Mouse (Mus musculus): ENCODE measurements at regions not wholly inside any gene's neighbourhood (a gene's known extent, or its start where the extent isn't known, plus 50 kb on each side); places are given as distances from the start of the nearest gene placed in this dataset.

GRCm38 (mm10) chr13:30600194-30600593 is 55.0 kb upstream of the Uqcrfs1 start:
- H3K4me3 ChIP-seq (ENCODE audit: control insufficient read depth in 1 of 2, insufficient read depth in 1 of 2, low read depth in 1 of 2, low read length in 2 of 2): no peak overlapping the region
- no peak for ATAC-seq (ENCODE audit: insufficient number of reproducible peaks, insufficient read depth, low FRiP score, low read depth)
- H3K27ac ChIP-seq (replicated peaks in 1 of 2; ENCODE audit: control insufficient read depth in 1 of 2, insufficient read depth in 1 of 2, low read depth in 2 of 2, low read length in 2 of 2): no peak overlapping the region
- H3K4me2 ChIP-seq (ENCODE audit: low read length): no peak overlapping the region
- peaks cover 4% of the 10 kb centered on the region; the same call in 1 of the 2 replicates for H3K27me3 ChIP-seq (ENCODE audit: control insufficient read depth, insufficient read depth, low read length)
- H3K4me1 ChIP-seq (ENCODE audit: control insufficient read depth in 2 of 2, insufficient read depth in 2 of 2, low read length in 2 of 2): no peaks in the 10 kb centered on the region
- no peaks in the 10 kb centered on the region for H3K9me3 ChIP-seq (ENCODE audit: control insufficient read depth, low read length)
- 82% methylated on average over 6 of the region's 6 CpGs for WGBS
- no peaks in the 10 kb centered on the region for H3K36me3 ChIP-seq (ENCODE audit: control insufficient read depth, insufficient read depth, low read length)
- no peak overlapping the region for H3K9ac ChIP-seq (ENCODE audit: low read length)

DNA sequence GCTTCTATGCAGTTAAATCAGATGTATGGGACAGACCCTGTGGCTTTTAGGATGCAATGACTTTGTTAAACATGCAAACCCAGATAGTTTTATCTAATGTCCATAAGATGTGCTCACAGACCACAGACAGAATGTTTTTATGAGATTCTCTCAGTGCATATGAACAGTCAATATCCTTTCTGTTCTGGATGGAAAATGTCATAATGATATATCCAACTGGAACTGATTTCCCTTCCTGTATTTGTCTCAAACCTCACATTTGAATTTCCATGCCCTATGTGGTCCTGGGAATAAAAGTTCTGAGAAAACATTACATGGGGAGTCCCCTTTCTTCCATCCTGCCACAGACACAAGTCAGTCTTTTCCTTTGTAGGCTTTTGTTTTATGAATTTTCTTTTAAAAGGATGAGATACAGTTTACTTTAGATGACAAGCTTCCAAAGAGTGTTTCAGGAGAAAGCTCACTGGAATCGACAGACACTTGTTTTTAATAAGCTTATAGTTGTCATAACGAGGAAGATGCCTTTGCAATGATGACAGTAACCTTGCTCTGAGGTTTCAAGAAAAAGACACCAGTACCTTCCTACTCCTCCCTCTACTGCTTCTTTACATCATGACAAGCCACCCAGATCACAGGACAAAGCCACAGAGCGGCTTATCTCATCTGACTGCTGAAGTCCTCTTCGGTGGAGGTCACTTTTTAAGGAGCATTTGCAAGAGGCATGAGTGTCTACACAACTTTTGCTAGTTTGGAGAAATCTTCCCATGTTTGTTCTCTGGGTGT is 55.7 kb upstream of the Uqcrfs1 start:
- Histone ChIP-seq H3K27me3 (ENCODE audit: control insufficient read depth, insufficient read depth, low read length) (peaks cover 4% of the 10 kb centered on the region; the same call in 1 of the 2 replicates), H3K4me1 (ENCODE audit: control insufficient read depth in 2 of 2, insufficient read depth in 2 of 2, low read length in 2 of 2) (no peaks in the 10 kb centered on the region), H3K4me3 (ENCODE audit: control insufficient read depth in 1 of 2, insufficient read depth in 1 of 2, low read depth in 1 of 2, low read length in 2 of 2) (no peak overlapping the region), H3K36me3 (ENCODE audit: control insufficient read depth, insufficient read depth, low read length) (no peaks in the 10 kb centered on the region), H3K4me2 (ENCODE audit: low read length) (no peak overlapping the region), H3K9me3 (ENCODE audit: control insufficient read depth, low read length) (no peaks in the 10 kb centered on the region), H3K27ac (replicated peaks in 1 of 2; ENCODE audit: control insufficient read depth in 1 of 2, insufficient read depth in 1 of 2, low read depth in 2 of 2, low read length in 2 of 2) (no peak overlapping the region), H3K9ac (ENCODE audit: low read length) (no peak overlapping the region)
- WGBS: 70% methylated on average over 4 of the region's 4 CpGs
- no peak for ATAC-seq (ENCODE audit: insufficient number of reproducible peaks, insufficient read depth, low FRiP score, low read depth)

GRCm38 (mm10) chr13:30603936-30604335 is 55.9 kb upstream of the Dusp22 start:
- Histone ChIP-seq H3K4me1 (ENCODE audit: control insufficient read depth in 2 of 2, insufficient read depth in 2 of 2, low read length in 2 of 2) (no peaks in the 10 kb centered on the region), H3K4me3 (ENCODE audit: control insufficient read depth in 1 of 2, insufficient read depth in 1 of 2, low read depth in 1 of 2, low read length in 2 of 2) (no peak overlapping the region), H3K27ac (replicated peaks in 1 of 2; ENCODE audit: control insufficient read depth in 1 of 2, insufficient read depth in 1 of 2, low read depth in 2 of 2, low read length in 2 of 2) (no peak overlapping the region), H3K9me3 (ENCODE audit: control insufficient read depth, low read length) (no peaks in the 10 kb centered on the region), H3K4me2 (ENCODE audit: low read length) (peak overlapping the region; percentile 29), H3K36me3 (ENCODE audit: control insufficient read depth, insufficient read depth, low read length) (no peaks in the 10 kb centered on the region), H3K27me3 (ENCODE audit: control insufficient read depth, insufficient read depth, low read length) (peaks cover 4% of the 10 kb centered on the region; the same call in 1 of the 2 replicates), H3K9ac (ENCODE audit: low read length) (no peak overlapping the region)
- ATAC-seq (ENCODE audit: insufficient number of reproducible peaks, insufficient read depth, low FRiP score, low read depth): no peak
- 16% methylated on average over 9 of the region's 9 CpGs for WGBS

DNA sequence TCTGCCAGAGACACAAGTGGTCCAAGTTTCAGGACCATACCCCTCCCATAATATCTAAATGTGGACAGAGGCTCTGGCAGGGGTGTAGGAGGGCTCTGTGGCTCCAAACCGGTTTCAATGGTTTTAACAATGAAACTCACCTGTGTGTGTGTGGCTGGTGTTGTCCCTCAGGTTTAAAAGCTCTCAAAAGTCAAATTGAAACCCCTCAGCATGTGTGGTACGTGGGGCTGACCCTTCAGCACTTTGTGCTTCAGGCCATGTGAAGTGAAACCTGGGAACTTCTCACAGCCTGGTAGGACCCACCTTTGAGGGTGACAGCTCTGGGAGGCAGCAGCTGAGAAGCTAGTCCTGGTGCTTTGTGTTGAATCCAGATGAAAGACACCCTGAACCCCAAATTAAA is 52.5 kb upstream of the Dusp22 start:
- H3K9ac ChIP-seq (ENCODE audit: low read length): no peak overlapping the region
- H3K4me2 ChIP-seq (ENCODE audit: low read length): no peak overlapping the region
- WGBS: 72% methylated on average over 2 of the region's 2 CpGs
- no peaks in the 10 kb centered on the region for H3K36me3 ChIP-seq (ENCODE audit: control insufficient read depth, insufficient read depth, low read length)
- H3K27ac ChIP-seq (replicated peaks in 1 of 2; ENCODE audit: control insufficient read depth in 1 of 2, insufficient read depth in 1 of 2, low read depth in 2 of 2, low read length in 2 of 2): no peak overlapping the region
- H3K9me3 ChIP-seq (ENCODE audit: control insufficient read depth, low read length): no peaks in the 10 kb centered on the region
- no peaks in the 10 kb centered on the region for H3K4me1 ChIP-seq (ENCODE audit: control insufficient read depth in 2 of 2, insufficient read depth in 2 of 2, low read length in 2 of 2)
- no peak overlapping the region for H3K4me3 ChIP-seq (ENCODE audit: control insufficient read depth in 1 of 2, insufficient read depth in 1 of 2, low read depth in 1 of 2, low read length in 2 of 2)
- ATAC-seq (ENCODE audit: insufficient number of reproducible peaks, insufficient read depth, low FRiP score, low read depth): no peak
- peaks cover under 1% of the 10 kb centered on the region; the same call in 1 of the 2 replicates for H3K27me3 ChIP-seq (ENCODE audit: control insufficient read depth, insufficient read depth, low read length)

DNA sequence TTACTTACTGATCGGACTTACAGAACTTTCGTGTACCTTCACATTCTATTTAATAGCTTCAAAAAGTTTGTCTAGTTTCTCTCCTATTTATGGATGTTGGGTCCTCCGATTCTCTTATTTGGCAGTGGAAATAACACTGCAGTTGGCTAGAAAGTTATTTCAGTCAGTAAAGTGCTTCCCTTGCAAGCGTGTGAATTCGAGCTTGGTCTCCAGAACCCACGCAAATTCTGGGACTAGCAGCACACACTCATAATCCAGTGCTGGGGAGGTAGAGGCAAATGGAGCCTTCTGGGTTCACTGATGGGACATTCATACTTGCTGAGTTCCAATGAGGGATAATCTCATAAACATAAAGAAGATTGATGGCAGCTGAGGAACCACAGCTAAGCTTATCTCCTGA is 51.9 kb upstream of the Dusp22 start:
- Histone ChIP-seq H3K27me3 (ENCODE audit: control insufficient read depth, insufficient read depth, low read length) (no peaks in the 10 kb centered on the region), H3K4me3 (ENCODE audit: control insufficient read depth in 1 of 2, insufficient read depth in 1 of 2, low read depth in 1 of 2, low read length in 2 of 2) (no peak overlapping the region), H3K36me3 (ENCODE audit: control insufficient read depth, insufficient read depth, low read length) (no peaks in the 10 kb centered on the region), H3K9ac (ENCODE audit: low read length) (no peak overlapping the region), H3K4me2 (ENCODE audit: low read length) (no peak overlapping the region), H3K9me3 (ENCODE audit: control insufficient read depth, low read length) (no peaks in the 10 kb centered on the region), H3K27ac (replicated peaks in 1 of 2; ENCODE audit: control insufficient read depth in 1 of 2, insufficient read depth in 1 of 2, low read depth in 2 of 2, low read length in 2 of 2) (no peak overlapping the region), H3K4me1 (ENCODE audit: control insufficient read depth in 2 of 2, insufficient read depth in 2 of 2, low read length in 2 of 2) (no peaks in the 10 kb centered on the region)
- 82% methylated on average over 6 of the region's 6 CpGs for WGBS
- ATAC-seq (ENCODE audit: insufficient number of reproducible peaks, insufficient read depth, low FRiP score, low read depth): no peak

DNA sequence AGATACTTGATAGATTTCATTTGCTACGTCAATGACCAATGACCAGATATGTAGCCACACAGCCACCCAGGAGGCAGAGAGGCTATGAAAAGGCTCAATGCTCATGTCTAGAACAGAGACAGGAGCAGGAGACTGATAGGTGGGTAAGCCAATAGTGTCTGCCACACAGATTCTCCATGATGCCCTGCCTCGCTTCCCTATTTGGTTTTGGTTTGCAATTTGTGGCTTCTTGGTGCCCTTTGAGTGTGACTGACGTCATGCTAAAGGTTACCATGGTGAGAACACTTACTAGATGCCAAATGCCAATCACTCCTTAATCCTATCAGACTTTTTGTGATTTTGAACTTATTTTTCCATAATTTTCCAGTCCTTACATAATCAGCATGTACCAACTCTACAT is 50.0 kb upstream of the Dusp22 start:
- 78% methylated on average over 3 of the region's 3 CpGs for WGBS

More for the DNA sequence above, 50.0 kb upstream of the Dusp22 start:
- Histone ChIP-seq H3K4me2 (ENCODE audit: low read length) (no peak overlapping the region), H3K4me1 (ENCODE audit: control insufficient read depth in 2 of 2, insufficient read depth in 2 of 2, low read length in 2 of 2) (no peaks in the 10 kb centered on the region), H3K27me3 (ENCODE audit: control insufficient read depth, insufficient read depth, low read length) (no peaks in the 10 kb centered on the region), H3K36me3 (ENCODE audit: control insufficient read depth, insufficient read depth, low read length) (no peaks in the 10 kb centered on the region), H3K27ac (replicated peaks in 1 of 2; ENCODE audit: control insufficient read depth in 1 of 2, insufficient read depth in 1 of 2, low read depth in 2 of 2, low read length in 2 of 2) (no peak overlapping the region), H3K9me3 (ENCODE audit: control insufficient read depth, low read length) (no peaks in the 10 kb centered on the region), H3K4me3 (ENCODE audit: control insufficient read depth in 1 of 2, insufficient read depth in 1 of 2, low read depth in 1 of 2, low read length in 2 of 2) (no peak overlapping the region), H3K9ac (ENCODE audit: low read length) (no peak overlapping the region)
- ATAC-seq (ENCODE audit: insufficient number of reproducible peaks, insufficient read depth, low FRiP score, low read depth): no peak
